Comparison of ENCODE assay signal across 29 mouse cellular contexts in genomic region chr11:117741128-117741527, GRCm38 (mm10). TPM values are rescaled to one million over a fixed set of nuclear protein-coding genes. Genes with fewer than 3 reads are reported as not detected.
A peak's percentile ranks its signal among the peaks of the same experiment; 100 is the strongest.
DNase-seq lines count a peak whose midpoint lies in the region; ATAC-seq and TF ChIP-seq lines count a peak whose summit lies in the region.
"Had no signal": no experiment of that assay in that cellular context is flagged by ENCODE, and none has a peak within 500 bp of the region (broad histone marks: within the 10 kb centered on the region; RNA-seq: fewer than 3 reads in every experiment).

No protein-coding gene starts in this region.

- peak; percentile 38 for DNase-seq in gastrocnemius, adult 18-20 months (ENCODE audit: low spot score)
- DNase-seq in gastrocnemius, postnatal 10 days = no peak
- DNase-seq in kidney, adult 2 months = peak; percentile 38
- DNase-seq in kidney, postnatal 14 days = peak; percentile 36
- no peak for DNase-seq in kidney, postnatal 10 days
- DNase-seq in left cerebral cortex, adult 2 months (ENCODE audit: extremely low spot score in 1 of 2, low spot score in 2 of 2) = no peak
- no peak for DNase-seq in left cerebral cortex, postnatal 36 days (ENCODE audit: low spot score in 2 of 2)
- DNase-seq: adrenal gland, adult 8-10 months; adrenal gland, postnatal 25 days; cerebellum, adult 2 months; cerebellum, adult 9-11 months; cerebellum, postnatal 25 days; forebrain, postnatal 0 days; gastrocnemius, postnatal 14 days; heart, adult 18-20 months; heart, postnatal 10 days; heart, postnatal 36 days had no signal

- H3K9ac ChIP-seq in kidney, embryonic 16.5 days (replicated peaks; ENCODE audit: low read length) = no peak overlapping the region
- H3K9ac ChIP-seq: embryonic facial prominence, embryonic 12.5 days; embryonic facial prominence, embryonic 15.5 days; forebrain, postnatal 0 days; heart, embryonic 12.5 days; heart, embryonic 15.5 days; hindbrain, embryonic 13.5 days had no signal

- TF ChIP-seq POLR2A in kidney, adult 2 months (IDR thresholded peaks at IDR 0.05; ENCODE audit: low read depth, low read length) = no peak

- intact Hi-C loops in left cerebral cortex, adult 2 months (cut with DNase I) = no loop called here
- intact Hi-C loops in left cerebral cortex, postnatal 36 days (cut with DNase I) = no loop called here

- no peaks in the 10 kb centered on the region for H3K4me1 ChIP-seq in kidney, adult 2 months (ENCODE audit: control insufficient read depth, insufficient read depth, low read length)
- H3K4me1 ChIP-seq in kidney, embryonic 16.5 days (ENCODE audit: insufficient read depth, low read length) = no peaks in the 10 kb centered on the region
- H3K4me1 ChIP-seq: heart, embryonic 12.5 days; heart, embryonic 15.5 days; hindbrain, embryonic 10.5 days; hindbrain, embryonic 13.5 days had no signal

- H3K9me3 ChIP-seq in kidney, embryonic 16.5 days (ENCODE audit: low read length) = no peaks in the 10 kb centered on the region
- H3K9me3 ChIP-seq: embryonic facial prominence, embryonic 12.5 days; embryonic facial prominence, embryonic 15.5 days; heart, embryonic 12.5 days; heart, embryonic 15.5 days; hindbrain, embryonic 10.5 days; hindbrain, embryonic 13.5 days had no signal

- no peaks in the 10 kb centered on the region for H3K27me3 ChIP-seq in kidney, adult 2 months (replicated peaks; ENCODE audit: control insufficient read depth, insufficient read depth, low read length)
- no peaks in the 10 kb centered on the region for H3K27me3 ChIP-seq in kidney, embryonic 16.5 days (ENCODE audit: insufficient read depth, low read length)
- H3K27me3 ChIP-seq: embryonic facial prominence, embryonic 12.5 days; embryonic facial prominence, embryonic 15.5 days; heart, embryonic 12.5 days; heart, embryonic 15.5 days; hindbrain, embryonic 13.5 days had no signal

- H3K4me2 ChIP-seq in kidney, embryonic 16.5 days (replicated peaks; ENCODE audit: low read depth, low read length) = no peak overlapping the region
- H3K4me2 ChIP-seq: embryonic facial prominence, embryonic 12.5 days; embryonic facial prominence, embryonic 15.5 days; heart, embryonic 12.5 days; heart, embryonic 15.5 days; hindbrain, embryonic 13.5 days had no signal

- H3K36me3 ChIP-seq in kidney, adult 2 months (ENCODE audit: control insufficient read depth, insufficient read depth, low read length) = peaks cover 6% of the 10 kb centered on the region
- peaks cover 69% of the 10 kb centered on the region for H3K36me3 ChIP-seq in kidney, embryonic 16.5 days (ENCODE audit: insufficient read depth, low read length)

- TF ChIP-seq CTCF in kidney, adult 2 months (conservative IDR thresholded peaks at IDR 0.05; ENCODE audit: insufficient read depth, insufficient read length, low read depth, low read length) = no peak
- TF ChIP-seq CTCF in left cerebral cortex, adult 2 months (IDR thresholded peaks at IDR 0.05) = no peak

- 0 out of 2 replicates have a peak overlapping the region, but pooled peaks have one; percentile 22 for H3K27ac ChIP-seq in kidney, adult 2 months (ENCODE audit: insufficient read depth, low read depth, low read length)
- H3K27ac ChIP-seq in kidney, embryonic 16.5 days (ENCODE audit: low read length) = no peak overlapping the region
- peak overlapping the region; percentile 21; the same call in 1 of the 2 replicates for H3K27ac ChIP-seq in left cerebral cortex, adult 2 months
- H3K27ac ChIP-seq: embryonic facial prominence, embryonic 12.5 days; embryonic facial prominence, embryonic 15.5 days; heart, embryonic 15.5 days; hindbrain, embryonic 10.5 days; hindbrain, embryonic 13.5 days had no signal

- 57% methylated on average over 6 of the region's 6 CpGs for WGBS in kidney, adult 2 months
- WGBS in kidney, embryonic 16.5 days = 85% methylated on average over 6 of the region's 6 CpGs

- no peak overlapping the region for H3K4me3 ChIP-seq in kidney, adult 2 months (ENCODE audit: insufficient read depth, low read depth, low read length)
- no peak overlapping the region for H3K4me3 ChIP-seq in kidney, embryonic 16.5 days (ENCODE audit: low read length)
- no peak overlapping the region for H3K4me3 ChIP-seq in left cerebral cortex, adult 2 months
- H3K4me3 ChIP-seq: embryonic facial prominence, embryonic 12.5 days; embryonic facial prominence, embryonic 15.5 days; heart, embryonic 12.5 days; heart, embryonic 15.5 days; hindbrain, embryonic 10.5 days; hindbrain, embryonic 13.5 days had no signal

- ATAC-seq in kidney, embryonic 16.5 days (ENCODE audit: low FRiP score, low TSS enrichment) = no peak
- ATAC-seq: activated CD4-positive, CD25-positive, alpha-beta regulatory T cell, adult 4 months; forebrain, embryonic 14.5 days; forebrain, postnatal 0 days; hindbrain, embryonic 16.5 days had no signal

RNA-seq across cellular contexts. Expression of gene Tmc8, which starts 40.7 kb away (rescaled TPM):
- total RNA-seq in gastrocnemius, adult 18-20 months (2021) = under 1 TPM; 0.64 to 0.78 TPM
- total RNA-seq in gastrocnemius, postnatal 10 days (2021) = 1 to 10 TPM; 1.2 to 1.7 TPM
- 3.3 and 5.3 TPM in 2 replicates for polyA plus RNA-seq in kidney, adult 2 months (2012; rRNA removed)
- 3.6 TPM in 2 replicates for polyA plus RNA-seq in kidney, embryonic 16.5 days (2015; fragmentation: Nextera tagmentation; extraction: Ambion mirVana)
- 1 to 10 TPM in 1 of 2 experiments, under 1 TPM in 1; 0.88 to 1.3 TPM for total RNA-seq in left cerebral cortex, adult 2 months (2021)
- under 1 TPM; 0.62 to 0.68 TPM for total RNA-seq in left cerebral cortex, postnatal 36 days (2021)

RNA-seq across cellular contexts. Expression of gene Tmc6, which starts 40.9 kb away (rescaled TPM):
- total RNA-seq in gastrocnemius, adult 18-20 months (2021) = 1 to 10 TPM; 2.5 to 4.9 TPM
- total RNA-seq in gastrocnemius, postnatal 10 days (2021) = 10 to 100 TPM; 17.2 to 20.9 TPM
- polyA plus RNA-seq in kidney, adult 2 months (2012; rRNA removed) = 41.2 and 48.4 TPM in 2 replicates
- 47.9 and 50.5 TPM in 2 replicates for polyA plus RNA-seq in kidney, embryonic 16.5 days (2015; fragmentation: Nextera tagmentation; extraction: Ambion mirVana)
- total RNA-seq in left cerebral cortex, adult 2 months (2021) = 1 to 10 TPM; 7.8 to 9.3 TPM
- 1 to 10 TPM; 4.5 to 8.9 TPM for total RNA-seq in left cerebral cortex, postnatal 36 days (2021)

RNA-seq across cellular contexts. Expression of gene 6030468B19Rik, which starts 56.3 kb away (rescaled TPM):
- not detected for total RNA-seq in gastrocnemius, adult 18-20 months (2021)
- total RNA-seq in gastrocnemius, postnatal 10 days (2021) = not detected
- 0.09 TPM in 1 of 2 replicates, not detected in the other for polyA plus RNA-seq in kidney, adult 2 months (2012; rRNA removed)
- polyA plus RNA-seq in kidney, embryonic 16.5 days (2015; fragmentation: Nextera tagmentation; extraction: Ambion mirVana) = 0.33 and 0.54 TPM in 2 replicates
- total RNA-seq in left cerebral cortex, adult 2 months (2021) = not detected
- not detected for total RNA-seq in left cerebral cortex, postnatal 36 days (2021)
- total RNA-seq: adrenal gland, adult 8-10 months; adrenal gland, postnatal 25 days; ES-E14; forebrain, postnatal 0 days; gastrocnemius, postnatal 14 days; heart, adult 18-20 months; heart, postnatal 10 days; heart, postnatal 36 days had no signal
- polyA plus RNA-seq: cerebellum, adult 2 months; forebrain, embryonic 14.5 days; forebrain, postnatal 0 days; gonadal fat pad, adult 2 months; hindbrain, embryonic 13.5 days; hindbrain, embryonic 16.5 days had no signal

Comparison
In these comparisons a context has a peak if more than half of its experiments do, and no peak if none do; other contexts are left out.
1. DNase-seq: peak in gastrocnemius, adult 18-20 months (single experiment), kidney, adult 2 months (single experiment) and kidney, postnatal 14 days (single experiment); none in gastrocnemius, postnatal 10 days (single experiment), kidney, postnatal 10 days (single experiment), left cerebral cortex, adult 2 months (0 of 2) and left cerebral cortex, postnatal 36 days (0 of 2).